Comparison of ENCODE assay signal across 9 mouse cellular contexts in the genomic region with DNA sequence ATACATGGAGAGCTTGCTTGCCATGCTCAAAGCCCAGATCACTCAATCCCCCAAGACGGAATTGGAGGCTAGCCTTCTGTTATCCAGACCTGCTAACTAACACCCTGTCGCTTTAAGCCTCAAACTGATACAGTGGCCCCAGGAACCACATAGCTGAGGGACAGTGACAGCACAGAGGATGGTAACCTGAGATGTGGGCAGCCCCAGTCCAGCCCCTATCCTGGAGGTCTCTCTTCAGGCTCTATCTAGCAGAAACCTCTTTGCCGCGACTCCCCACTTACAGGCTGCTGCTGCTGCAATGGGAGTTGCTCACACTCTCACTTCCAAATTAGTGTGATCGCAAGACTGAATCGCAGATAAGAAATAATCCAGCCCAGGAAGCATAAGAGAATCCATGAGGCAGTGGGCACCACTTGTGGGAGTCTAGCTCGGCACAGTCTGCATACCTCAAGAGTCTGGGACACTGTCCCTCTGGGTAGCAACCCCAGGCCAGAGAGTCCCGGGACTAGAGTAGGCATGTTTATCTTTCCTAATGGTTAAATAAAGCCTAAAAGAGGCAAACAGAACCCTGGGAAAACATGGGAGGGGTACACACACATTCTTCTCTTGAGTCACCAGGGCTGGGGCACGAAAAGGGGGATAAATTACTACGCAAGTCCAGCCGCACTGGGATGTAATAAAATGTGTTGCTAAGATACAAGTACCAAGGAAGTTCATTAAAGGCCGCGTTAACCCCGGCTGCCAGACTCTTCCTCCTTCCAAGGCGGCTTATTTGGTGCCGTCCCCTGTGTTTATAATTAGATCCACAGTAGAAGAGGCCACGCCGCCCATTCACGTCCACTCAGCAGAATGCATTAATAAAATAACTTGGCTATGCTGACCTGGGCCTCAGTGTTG. TPM values are rescaled to one million over a fixed set of nuclear protein-coding genes. Genes with fewer than 3 reads are reported as not detected.
DNase-seq lines count a peak whose midpoint lies in the region; ATAC-seq and TF ChIP-seq lines count a peak whose summit lies in the region.
"Had no signal": no experiment of that assay in that cellular context is flagged by ENCODE, and none has a peak within 500 bp of the region (broad histone marks: within the 10 kb centered on the region; RNA-seq: fewer than 3 reads in every experiment).

No protein-coding gene starts in this region.

- ATAC-seq in kidney, postnatal 0 days (replicated peaks; ENCODE audit: low FRiP score, low read depth), result no peak
- peak; percentile 36; the same call in 1 of the 2 replicates for ATAC-seq in forebrain, postnatal 0 days
- peak; percentile 41; the same call in 1 of the 2 replicates for ATAC-seq in limb, embryonic 14.5 days (ENCODE audit: low FRiP score, low read depth)
- ATAC-seq in erythroid progenitor cell, adult 5-6 weeks (replicated peaks; ENCODE audit: low FRiP score, poor library complexity, severe bottlenecking), result no peak

- WGBS in kidney, postnatal 0 days, result 13% methylated on average over 19 of the region's 19 CpGs
- WGBS in forebrain, postnatal 0 days, result 17% methylated on average over 19 of the region's 19 CpGs
- WGBS in limb, embryonic 14.5 days, result 17% methylated on average over 19 of the region's 19 CpGs

- peak; percentile 63 for DNase-seq in kidney, postnatal 0 days (ENCODE audit: low spot score)
- DNase-seq in kidney, adult 9 months, result no peak
- no peak for DNase-seq in forebrain, postnatal 0 days
- DNase-seq in limb, embryonic 14.5 days (ENCODE audit: low spot score), result peak; percentile 67
- peak; percentile 21 for DNase-seq in retina, embryonic 14.5 days (ENCODE audit: low spot score)
- DNase-seq in frontal cortex, postnatal 25 days (ENCODE audit: low spot score in 2 of 2), result no peak
- no peak for DNase-seq in adrenal gland, adult 2 months
- DNase-seq: cerebellum, adult 11 months had no signal

- H3K27me3 ChIP-seq in kidney, postnatal 0 days (ENCODE audit: insufficient read depth, low read length), result no peaks in the 10 kb centered on the region
- H3K27me3 ChIP-seq in forebrain, postnatal 0 days (ENCODE audit: insufficient read depth, low read length), result no peaks in the 10 kb centered on the region
- H3K27me3 ChIP-seq in limb, embryonic 14.5 days (ENCODE audit: control insufficient read depth, insufficient read depth, low read length), result no peaks in the 10 kb centered on the region

- H3K36me3 ChIP-seq in kidney, postnatal 0 days (ENCODE audit: insufficient read depth, low read length), result no peaks in the 10 kb centered on the region
- H3K36me3 ChIP-seq in forebrain, postnatal 0 days (ENCODE audit: insufficient read depth), result no peaks in the 10 kb centered on the region
- no peaks in the 10 kb centered on the region for H3K36me3 ChIP-seq in limb, embryonic 14.5 days (ENCODE audit: control insufficient read depth, insufficient read depth, low read length)

- TF ChIP-seq POLR2A in limb, embryonic 14.5 days (IDR thresholded peaks at IDR 0.05; ENCODE audit: borderline replicate concordance, extremely low read depth, insufficient read depth, insufficient read length), result no peak

- H3K27ac ChIP-seq in kidney, postnatal 0 days, result no peak overlapping the region
- no peak overlapping the region for H3K27ac ChIP-seq in forebrain, postnatal 0 days (ENCODE audit: low read depth, low read length)
- H3K27ac ChIP-seq in limb, embryonic 14.5 days (replicated peaks; ENCODE audit: low read depth, low read length), result peak overlapping the region; percentile 52

- no peak overlapping the region for H3K9ac ChIP-seq in kidney, postnatal 0 days (ENCODE audit: low read depth, low read length)
- no peak overlapping the region for H3K9ac ChIP-seq in forebrain, postnatal 0 days
- no peak overlapping the region for H3K9ac ChIP-seq in limb, embryonic 14.5 days (ENCODE audit: low read depth, low read length, severe bottlenecking)

- H3K4me1 ChIP-seq in kidney, postnatal 0 days (replicated peaks; ENCODE audit: insufficient read depth, low read length), result 0 out of 2 replicates have a peak, but pooled peaks cover 12% of the 10 kb centered on the region
- peaks cover 18% of the 10 kb centered on the region for H3K4me1 ChIP-seq in forebrain, postnatal 0 days (ENCODE audit: insufficient read depth)
- peaks cover 23% of the 10 kb centered on the region for H3K4me1 ChIP-seq in limb, embryonic 14.5 days (ENCODE audit: control insufficient read depth, insufficient read depth, low read length)

- H3K4me3 ChIP-seq in kidney, postnatal 0 days (replicated peaks; ENCODE audit: low read depth, low read length), result no peak overlapping the region
- H3K4me3 ChIP-seq in forebrain, postnatal 0 days (ENCODE audit: low read depth, low read length), result no peak overlapping the region
- no peak overlapping the region for H3K4me3 ChIP-seq in limb, embryonic 14.5 days (replicated peaks; ENCODE audit: low read length)

- no peak overlapping the region for H3K4me2 ChIP-seq in kidney, postnatal 0 days (ENCODE audit: low read length)
- H3K4me2 ChIP-seq in forebrain, postnatal 0 days (ENCODE audit: low read depth), result no peak overlapping the region
- H3K4me2 ChIP-seq in limb, embryonic 14.5 days (replicated peaks; ENCODE audit: low read depth, low read length, severe bottlenecking), result no peak overlapping the region; the same call in 1 of the 2 replicates

- no peak for TF ChIP-seq CTCF in kidney, postnatal 0 days (IDR thresholded peaks at IDR 0.05; ENCODE audit: low read depth)
- TF ChIP-seq CTCF in forebrain, postnatal 0 days (IDR thresholded peaks at IDR 0.05; ENCODE audit: low read depth), result no peak

- no peaks in the 10 kb centered on the region for H3K9me3 ChIP-seq in kidney, postnatal 0 days (replicated peaks; ENCODE audit: low read length)
- no peaks in the 10 kb centered on the region for H3K9me3 ChIP-seq in forebrain, postnatal 0 days (ENCODE audit: low read length)
- no peaks in the 10 kb centered on the region for H3K9me3 ChIP-seq in limb, embryonic 14.5 days (ENCODE audit: control insufficient read depth, low read length)

RNA-seq across cellular contexts. Expression of gene Phf21b, which starts 13.7 kb away (rescaled TPM):
- polyA plus RNA-seq in kidney, postnatal 0 days (2015; fragmentation: Nextera tagmentation; extraction: Ambion mirVana), result 0.15 and 0.24 TPM in 2 replicates
- 13.5 and 20.0 TPM in 2 replicates for total RNA-seq in forebrain, postnatal 0 days (2014; rRNA removed)
- 2.5 and 2.7 TPM in 2 replicates for polyA plus RNA-seq in forebrain, postnatal 0 days (2015; fragmentation: Nextera tagmentation; extraction: Ambion mirVana)
- polyA plus RNA-seq in limb, embryonic 14.5 days (2012; rRNA removed), result 6.9 and 10.0 TPM in 2 replicates
- polyA plus RNA-seq in limb, embryonic 14.5 days (2014; fragmentation: Nextera tagmentation; extraction: Ambion mirVana), result 0.43 and 0.68 TPM in 2 replicates
- total RNA-seq in erythroid progenitor cell, adult 5-6 weeks (2015; ENCODE audit: low replicate concordance), result not detected in 2 replicates
- total RNA-seq in erythroid progenitor cell, adult 5-6 weeks (2017; ENCODE audit: low replicate concordance), result not detected in 2 replicates
- total RNA-seq in adrenal gland, adult 2 months (2021), result 1 to 10 TPM; 1.7 to 1.8 TPM
- polyA plus RNA-seq in adrenal gland, adult 2 months (2012; rRNA removed), result 5.2 and 5.5 TPM in 2 replicates

Comparison
In these comparisons a context has a peak if more than half of its experiments do, and no peak if none do; other contexts are left out.
1. DNase-seq: peak in kidney, postnatal 0 days (single experiment), limb, embryonic 14.5 days (single experiment) and retina, embryonic 14.5 days (single experiment); none in kidney, adult 9 months (single experiment), forebrain, postnatal 0 days (single experiment), frontal cortex, postnatal 25 days (0 of 2) and adrenal gland, adult 2 months (single experiment).
2. ATAC-seq: peak in forebrain, postnatal 0 days (single experiment) and limb, embryonic 14.5 days (single experiment); none in kidney, postnatal 0 days (single experiment) and erythroid progenitor cell, adult 5-6 weeks (single experiment).